Mouse (Mus musculus): ENCODE results near the gene Vmn2r48. TPM values are rescaled to one million over a fixed set of nuclear protein-coding genes. Genes with fewer than 3 reads are reported as not detected.
"Not testable (repeated sequence)": the region's sequence is repeated elsewhere in the genome, so short reads cannot be mapped to it uniquely, and the experiment has no call there.

The Vmn2r48 gene
- polyA plus RNA-seq (2014; fragmentation: Nextera tagmentation; extraction: Ambion mirVana): not detected in 2 replicates

DNA sequence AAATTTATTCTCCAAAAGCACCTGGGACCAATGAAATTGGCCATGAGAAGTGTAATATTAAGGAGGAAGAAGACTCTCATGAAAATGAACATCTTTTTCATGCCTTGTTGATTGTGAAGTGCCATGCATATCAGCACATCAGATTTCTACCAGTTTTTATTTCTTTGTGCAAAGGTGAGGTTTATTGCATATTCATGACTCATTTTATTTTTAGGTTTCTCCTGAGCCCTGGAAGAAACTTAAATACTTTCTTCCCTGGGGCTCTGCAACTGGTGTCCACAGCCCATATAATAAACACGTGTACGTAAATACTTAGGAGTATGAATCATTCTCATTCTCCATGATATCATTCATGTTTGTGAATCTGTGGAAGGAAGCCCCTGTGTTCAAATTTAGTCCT lies at the start of gene Vmn2r48:
Gene Vmn2r48, minus strand, starts transcription at position 101 of the 400 bp plus-strand sequence.
- not testable (repeated sequence) for H3K27me3 ChIP-seq (ENCODE audit: control insufficient read depth, insufficient read depth, low read length); ATAC-seq (ENCODE audit: insufficient number of reproducible peaks, insufficient read depth, low FRiP score, low read depth); H3K4me1 ChIP-seq (ENCODE audit: control insufficient read depth in 2 of 2, insufficient read depth in 2 of 2, low read length in 2 of 2); H3K9me3 ChIP-seq (ENCODE audit: control insufficient read depth, low read length); H3K36me3 ChIP-seq (ENCODE audit: control insufficient read depth, insufficient read depth, low read length); H3K4me2 ChIP-seq (ENCODE audit: low read length); H3K27ac ChIP-seq (replicated peaks in 1 of 2; ENCODE audit: control insufficient read depth in 1 of 2, insufficient read depth in 1 of 2, low read depth in 2 of 2, low read length in 2 of 2); H3K9ac ChIP-seq (ENCODE audit: low read length); H3K4me3 ChIP-seq (ENCODE audit: control insufficient read depth in 1 of 2, insufficient read depth in 1 of 2, low read depth in 1 of 2, low read length in 2 of 2)
- 58% methylated on average over 2 of the region's 2 CpGs for WGBS

GRCm38 (mm10) chr7:9992157-9992556 lies 38.8 kb upstream of the Vmn2r48 start, which contains the start of gene Vmn2r49:
Gene Vmn2r49, minus strand, starts transcription at chr7:9992257.
- not testable (repeated sequence) for ATAC-seq (ENCODE audit: insufficient number of reproducible peaks, insufficient read depth, low FRiP score, low read depth); H3K9ac ChIP-seq (ENCODE audit: low read length); H3K4me1 ChIP-seq (ENCODE audit: control insufficient read depth in 2 of 2, insufficient read depth in 2 of 2, low read length in 2 of 2); H3K4me2 ChIP-seq (ENCODE audit: low read length); H3K27me3 ChIP-seq (ENCODE audit: control insufficient read depth, insufficient read depth, low read length); H3K36me3 ChIP-seq (ENCODE audit: control insufficient read depth, insufficient read depth, low read length); H3K4me3 ChIP-seq (ENCODE audit: control insufficient read depth in 1 of 2, insufficient read depth in 1 of 2, low read depth in 1 of 2, low read length in 2 of 2); H3K9me3 ChIP-seq (ENCODE audit: control insufficient read depth, low read length); H3K27ac ChIP-seq (replicated peaks in 1 of 2; ENCODE audit: control insufficient read depth in 1 of 2, insufficient read depth in 1 of 2, low read depth in 2 of 2, low read length in 2 of 2)
- WGBS: no CpG with 5 or more reads among the region's 2 CpGs

Other genes starting within 250 kb of the Vmn2r48 start
- gene Vmn2r46, start 183.0 kb downstream of the Vmn2r48 start, polyA plus RNA-seq (2014; fragmentation: Nextera tagmentation; extraction: Ambion mirVana): not detected in 2 replicates
- gene Vmn2r47, start 112.3 kb downstream of the Vmn2r48 start, polyA plus RNA-seq (2014; fragmentation: Nextera tagmentation; extraction: Ambion mirVana): not detected in 2 replicates
- gene Vmn2r49, start 38.7 kb upstream of the Vmn2r48 start, polyA plus RNA-seq (2014; fragmentation: Nextera tagmentation; extraction: Ambion mirVana): not detected in 2 replicates
- gene Vmn2r50, start 99.7 kb upstream of the Vmn2r48 start, polyA plus RNA-seq (2014; fragmentation: Nextera tagmentation; extraction: Ambion mirVana): not detected in 2 replicates
- gene Vmn2r51, start 152.2 kb upstream of the Vmn2r48 start, polyA plus RNA-seq (2014; fragmentation: Nextera tagmentation; extraction: Ambion mirVana): not detected in 2 replicates
- gene Vmn2r52, start 223.0 kb upstream of the Vmn2r48 start, polyA plus RNA-seq (2014; fragmentation: Nextera tagmentation; extraction: Ambion mirVana): not detected in 2 replicates